Mouse (Mus musculus) spleen, adult 18-20 months (tissue): ENCODE data around the gene Myb.
"Not testable (repeated sequence)": the region's sequence is repeated elsewhere in the genome, so short reads cannot be mapped to it uniquely, and the experiment has no call there.

Experiments
- DNase-seq, 2 experiments: peaks; one replicate each; pipeline ENCODE4 v3.0.0; 2022; ENCODE audit warnings: mixed read lengths in 2 of 2

Gene Myb

DNA sequence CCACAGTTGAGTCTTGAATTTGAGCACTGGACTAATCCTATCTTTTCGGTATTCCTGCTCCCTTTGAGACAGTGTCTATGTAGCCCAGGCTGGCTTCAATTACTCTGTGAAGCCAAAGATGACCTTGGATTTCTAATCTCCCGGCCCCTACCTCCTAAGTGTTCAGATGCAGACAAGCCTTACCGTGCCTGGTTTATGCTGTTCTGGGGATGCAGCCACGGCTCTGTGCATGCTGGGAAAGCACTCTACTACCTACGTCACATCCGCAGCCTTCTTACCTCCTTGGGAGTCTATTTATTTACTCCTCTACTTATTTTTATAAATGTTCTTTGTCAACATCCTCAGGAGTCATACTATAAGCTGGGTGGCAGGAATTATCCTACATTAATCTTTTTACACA is 7.1 kb upstream of the Myb start:
- DNase-seq = no peak

DNA sequence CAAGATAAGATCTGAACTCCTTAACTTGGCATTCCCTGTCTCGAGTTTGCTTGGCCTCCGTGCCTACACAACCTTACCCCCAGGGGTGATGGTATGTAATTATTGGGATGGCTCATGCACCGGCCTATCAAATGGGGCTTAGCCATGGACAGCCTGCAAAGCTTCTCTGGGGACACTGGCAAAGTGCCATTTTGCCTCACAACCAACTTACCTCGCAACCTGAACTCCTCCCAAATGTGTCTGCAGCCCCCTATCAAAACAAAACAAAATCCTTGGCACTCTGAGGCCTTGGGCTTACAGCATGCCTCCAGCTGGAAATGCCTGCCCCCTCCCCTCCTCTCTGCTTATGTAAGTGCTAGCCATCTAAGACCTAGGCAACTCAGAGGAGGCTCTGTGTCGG is 6.4 kb upstream of the Myb start:
- no peak for DNase-seq

DNA sequence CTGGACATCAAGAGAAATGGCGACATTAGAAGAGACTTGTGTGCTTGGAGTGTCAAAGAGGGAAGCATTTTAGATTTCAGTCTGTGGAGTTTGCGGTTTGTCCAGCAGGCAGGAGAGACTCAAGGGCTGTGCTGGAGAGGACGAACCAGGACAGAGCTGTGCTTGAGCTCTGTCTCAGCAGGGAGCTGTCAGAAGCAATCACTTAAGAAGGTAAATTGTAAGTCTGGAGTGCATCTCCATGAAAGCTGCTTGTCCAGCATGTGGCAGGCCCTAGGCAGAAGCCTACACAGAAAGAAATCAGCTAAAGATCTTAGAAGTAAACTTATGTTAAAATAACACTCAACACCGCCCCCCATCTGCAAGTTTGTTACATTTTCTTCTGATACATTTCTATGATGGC is 4.6 kb upstream of the Myb start:
- no peak for DNase-seq

DNA sequence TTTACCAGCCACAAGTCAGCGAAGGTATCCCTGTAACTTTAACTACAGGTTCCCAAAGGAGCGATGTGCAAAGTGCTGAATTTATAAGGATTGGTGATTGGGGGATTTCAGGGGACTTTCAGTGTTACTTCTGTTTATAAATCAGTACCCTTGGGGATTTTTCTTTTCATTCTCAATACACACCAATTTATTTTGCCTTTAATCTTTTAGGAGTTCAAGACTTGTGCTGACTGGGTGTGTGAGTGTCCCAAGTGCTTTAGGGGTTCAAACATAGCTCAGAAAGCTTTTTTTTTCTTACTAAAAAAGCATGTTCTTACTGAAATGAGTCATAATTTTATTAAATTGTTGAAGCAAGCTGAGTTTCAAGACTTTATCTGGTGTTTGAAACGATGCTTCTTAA is 1.3 kb upstream of the Myb start:
- DNase-seq = no peak

DNA sequence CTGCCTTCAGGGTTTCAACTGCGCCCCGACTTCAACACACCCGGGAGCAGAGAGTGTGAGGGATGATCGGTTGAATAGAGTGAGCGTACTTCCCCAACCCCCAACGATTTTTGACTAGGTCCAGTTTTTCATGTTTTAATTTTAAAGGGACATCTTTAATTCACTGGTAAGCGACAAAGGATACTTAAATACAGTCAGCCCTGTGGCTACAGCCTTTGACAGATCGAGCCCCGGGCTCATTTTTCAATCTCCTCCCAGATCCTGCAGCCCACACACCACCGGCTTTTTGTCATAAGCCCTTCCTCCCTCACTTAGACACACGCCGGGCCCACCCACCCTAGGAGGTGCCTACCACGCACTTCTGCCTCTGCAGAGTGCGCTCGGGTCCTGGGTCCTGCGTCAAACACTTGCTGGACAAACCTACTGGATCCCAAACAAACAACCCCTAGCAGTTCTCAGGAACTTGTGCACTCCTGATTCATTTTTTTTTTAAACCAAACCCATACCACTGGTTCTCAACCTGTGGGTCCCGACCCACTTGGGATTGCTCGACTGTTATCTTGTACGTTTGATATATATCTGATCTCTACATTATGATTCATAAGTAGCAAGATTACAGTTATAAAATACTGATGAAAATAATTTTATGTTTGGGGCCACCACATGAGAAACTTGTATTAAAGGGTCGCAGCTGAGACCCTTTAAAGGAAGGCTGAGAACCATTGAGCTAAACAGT is 743 bp upstream of the Myb start:
- DNase-seq = peak in 1 of 2 experiments; percentile 11

DNA sequence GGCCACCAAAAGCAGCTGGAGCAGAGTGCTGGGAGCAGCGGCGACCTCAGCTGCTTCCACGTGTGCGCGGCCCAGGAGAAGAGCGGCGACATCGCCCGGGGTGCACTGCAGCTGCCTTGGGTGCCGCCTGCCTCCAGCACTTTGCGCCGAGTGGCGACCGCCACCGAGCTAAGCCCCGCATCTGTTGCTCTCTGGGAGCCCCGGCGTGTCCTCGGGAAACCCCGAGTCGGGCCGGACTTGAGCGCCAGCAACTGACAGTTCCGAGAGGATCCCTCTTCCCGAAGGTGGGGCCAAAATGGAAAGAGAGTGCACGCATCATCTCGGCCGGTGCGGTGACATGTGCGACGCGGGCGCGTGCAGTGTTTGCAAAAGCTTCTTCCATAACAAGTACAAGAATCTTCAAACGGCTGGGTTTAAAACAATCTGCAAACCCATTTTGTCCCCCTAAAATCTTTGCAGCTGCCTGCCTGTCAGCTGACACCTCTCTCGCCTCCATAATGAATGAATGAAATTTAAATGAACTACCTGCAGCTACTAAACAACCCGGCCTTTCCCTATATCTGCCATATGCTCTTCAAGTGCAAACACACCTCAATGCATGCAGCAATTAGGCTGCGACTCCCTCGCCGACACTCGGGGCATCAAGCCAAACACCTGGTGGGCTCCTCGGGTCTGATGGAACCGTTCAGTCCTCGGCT is 938 bp downstream of the Myb start:
- peak; percentile 19 to 48 for DNase-seq

DNA sequence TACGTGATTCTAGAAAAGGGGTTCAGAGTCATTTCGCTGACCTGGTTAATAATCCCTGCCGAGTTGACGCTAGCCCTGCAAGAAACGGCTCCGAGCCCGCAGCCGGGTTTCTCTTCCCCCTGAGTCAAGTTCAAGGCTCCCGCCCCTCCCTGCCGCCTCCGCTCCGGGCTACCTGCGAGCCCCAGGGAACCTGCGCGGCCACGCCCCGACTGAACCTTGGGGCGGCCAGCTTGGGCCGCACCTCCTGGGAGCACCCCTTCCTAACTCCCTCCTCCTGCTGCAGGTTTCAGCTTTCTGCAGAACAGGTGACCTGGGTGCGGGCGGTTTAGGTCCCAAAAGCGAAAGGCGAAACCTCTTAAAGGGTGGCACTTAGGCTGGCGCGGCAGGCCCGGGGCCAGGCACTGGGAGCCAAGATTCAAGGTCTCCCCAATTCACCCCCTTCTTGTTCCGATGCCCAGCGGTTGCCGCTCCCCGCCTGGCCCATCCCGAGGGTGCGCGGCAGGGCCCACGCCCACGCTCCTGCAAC is 1.8 kb downstream of the Myb start:
- peak; percentile 55 to 72 for DNase-seq

DNA sequence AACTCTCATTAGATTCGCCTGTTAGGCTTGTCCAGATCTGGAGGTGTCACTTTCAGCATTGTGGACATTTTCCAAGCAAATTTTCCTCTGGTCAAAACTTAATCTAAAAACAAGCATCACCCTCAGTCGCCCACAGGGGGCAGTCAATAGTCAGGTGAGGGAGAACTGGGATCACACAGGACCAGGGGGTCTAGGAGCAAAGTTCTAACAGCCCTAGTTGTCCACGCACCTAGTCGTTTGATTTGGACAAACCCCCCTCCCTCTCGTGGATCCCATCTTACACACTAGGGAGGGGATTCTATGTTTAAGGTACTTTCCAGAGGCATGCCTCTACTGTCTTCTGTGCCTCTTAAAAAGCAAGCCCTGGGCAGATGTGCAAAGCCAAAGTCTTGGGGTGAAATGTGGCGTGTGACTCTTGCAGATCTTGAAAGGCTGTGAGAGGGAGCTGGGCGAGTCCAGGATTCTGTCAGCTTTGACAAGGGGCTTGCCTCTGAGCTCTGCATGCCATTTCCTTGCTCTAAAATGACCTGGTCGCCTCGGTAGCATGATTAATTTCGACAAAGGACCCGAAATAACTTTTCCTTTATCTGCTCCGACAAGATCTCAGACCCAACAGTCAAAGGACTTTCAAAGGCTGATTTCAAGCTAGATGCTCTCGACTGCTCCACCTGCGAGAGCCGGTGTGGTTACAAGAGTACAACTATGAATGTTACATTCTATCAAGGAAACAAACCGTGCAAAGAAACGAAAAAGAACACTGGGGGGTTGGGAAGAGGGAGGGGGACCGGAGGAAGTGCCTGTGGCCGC is 2.5 kb downstream of the Myb start:
- peak; percentile 26 to 58 for DNase-seq

DNA sequence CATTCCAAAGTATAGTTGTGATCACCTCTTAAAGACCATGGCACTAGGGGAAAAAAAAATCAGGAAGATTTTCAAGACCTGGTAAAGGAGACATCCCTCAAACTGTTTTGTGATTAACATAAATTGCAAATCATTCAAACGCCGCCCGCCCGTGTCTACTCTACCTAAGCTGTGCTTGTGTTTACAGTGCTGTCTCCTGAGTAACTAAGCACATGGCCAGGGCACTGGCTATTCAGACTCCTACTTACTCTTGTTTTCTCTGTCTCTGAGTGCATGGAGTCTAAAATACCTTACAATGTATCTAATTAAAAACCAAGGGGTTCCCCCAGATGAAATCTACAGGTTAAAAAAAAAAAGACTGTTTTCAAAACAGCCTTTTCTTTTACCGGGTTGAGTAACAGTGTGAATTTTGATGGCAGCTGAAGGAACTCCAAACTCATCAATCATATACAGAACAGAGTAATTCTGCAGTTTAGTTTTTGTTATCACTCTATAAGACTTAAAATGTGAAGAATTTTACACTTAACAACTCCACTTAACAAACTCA is 3.8 kb downstream of the Myb start:
- DNase-seq = no peak

DNA sequence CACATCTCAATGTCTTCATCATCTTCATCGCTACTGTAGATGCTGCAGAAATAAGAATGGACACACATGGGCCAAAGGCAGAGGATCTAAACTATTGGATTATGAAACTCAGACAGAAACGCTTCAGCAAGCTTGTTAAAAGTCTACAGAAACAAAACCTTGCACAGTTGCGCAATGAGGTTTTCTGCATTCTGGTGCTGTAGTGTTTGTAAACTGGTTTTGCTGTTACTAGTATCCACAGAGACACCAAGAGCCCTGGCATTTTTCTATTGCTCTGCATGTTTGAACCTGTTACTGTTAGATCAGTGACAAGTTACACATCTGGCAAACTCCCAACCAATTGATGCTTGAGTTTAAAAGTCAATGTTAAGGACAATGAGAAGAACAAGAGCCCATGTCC is 4.4 kb downstream of the Myb start:
- no peak for DNase-seq

DNA sequence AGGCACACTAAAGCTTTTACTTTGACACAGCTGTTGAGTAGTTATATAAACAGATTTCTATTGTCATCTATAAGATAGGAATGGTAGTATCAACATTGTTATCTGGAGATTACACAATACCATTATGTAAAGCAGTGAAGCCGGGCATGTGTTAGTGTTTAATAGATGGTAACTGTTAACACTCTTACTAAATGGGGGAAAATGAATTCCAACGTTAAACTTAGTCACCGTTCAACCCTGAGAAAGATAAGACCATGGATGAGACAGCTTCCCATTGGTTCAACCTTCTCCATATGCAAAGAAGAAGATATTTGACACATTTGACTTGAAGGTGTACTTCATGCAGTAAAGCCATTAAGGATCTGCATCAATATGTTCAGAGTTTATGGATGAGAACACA is 5.9 kb downstream of the Myb start:
- no peak for DNase-seq

DNA sequence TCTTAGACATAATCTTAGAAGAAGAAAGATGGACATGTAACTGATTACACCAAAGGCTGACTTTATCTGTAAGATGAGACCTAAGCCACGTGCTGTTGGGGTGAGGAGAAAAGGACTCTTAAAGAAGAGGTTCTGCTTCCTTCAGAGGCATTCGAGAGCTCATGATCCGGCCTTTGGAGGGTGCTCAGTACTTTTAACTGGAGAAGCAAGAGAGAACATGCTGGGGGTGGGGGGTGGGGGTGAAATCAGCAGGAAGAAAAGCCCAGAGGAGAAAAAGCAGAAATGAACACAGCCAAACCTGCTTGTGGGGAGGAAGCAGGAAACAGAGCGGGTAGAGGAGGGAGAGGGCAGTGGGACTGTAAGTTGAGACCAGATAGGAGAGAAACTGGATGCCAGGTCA is 7.4 kb downstream of the Myb start:
- DNase-seq = no peak

DNA sequence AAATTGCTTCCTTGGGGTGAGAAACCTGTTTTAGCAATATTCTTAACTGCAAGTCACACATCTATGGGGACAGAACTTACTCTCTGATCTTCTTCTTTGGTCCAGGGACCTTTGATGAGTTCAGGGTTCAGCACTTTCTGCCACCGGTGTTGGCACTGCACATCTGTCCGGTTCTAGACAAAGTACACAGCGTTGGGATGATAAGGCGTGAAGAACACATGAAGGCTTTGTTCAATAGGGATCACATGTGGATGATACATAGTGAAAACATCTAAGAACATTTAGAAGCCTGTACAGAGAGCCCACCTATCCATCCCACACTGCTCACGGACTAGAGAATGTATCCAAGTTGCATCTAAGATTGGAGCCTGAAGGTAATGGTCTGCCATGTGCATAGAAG is 8.0 kb downstream of the Myb start:
- DNase-seq = no peak

DNA sequence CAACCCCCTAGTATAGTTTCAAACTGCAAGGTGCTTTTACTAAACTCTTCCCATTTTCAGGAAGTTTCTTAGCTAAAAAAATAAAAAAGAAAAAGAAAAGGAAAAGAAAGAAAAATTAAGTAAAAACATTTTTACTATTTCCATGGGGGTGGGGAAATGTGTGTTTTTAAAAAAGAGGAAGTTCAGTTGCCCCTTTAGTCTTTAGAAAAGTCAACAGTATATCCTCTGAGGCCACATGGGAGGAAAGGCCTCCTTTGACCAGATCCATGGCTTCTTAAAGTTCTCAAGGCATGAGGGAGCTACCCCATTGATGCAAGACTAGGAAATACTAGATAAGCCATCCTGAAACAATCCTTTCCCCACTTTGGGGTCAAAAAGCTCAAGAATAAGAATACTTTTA is 9.5 kb downstream of the Myb start:
- DNase-seq = no peak

DNA sequence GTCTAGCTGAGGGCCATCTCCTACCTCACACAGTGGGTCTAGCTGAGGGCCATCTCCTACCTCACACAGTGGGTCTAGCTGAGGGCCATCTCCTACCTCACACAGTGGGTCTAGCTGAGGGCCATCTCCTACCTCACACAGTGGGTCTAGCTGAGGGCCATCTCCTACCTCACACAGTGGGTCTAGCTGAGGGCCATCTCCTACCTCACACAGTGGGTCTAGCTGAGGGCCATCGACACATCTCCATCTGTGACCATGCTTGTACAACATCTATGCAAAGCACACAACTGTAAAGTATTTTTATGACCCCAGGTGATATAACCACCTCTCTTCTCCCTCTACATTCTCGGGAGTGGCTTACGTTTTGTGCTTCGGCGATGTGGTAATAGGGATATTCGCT is 10.8 kb downstream of the Myb start:
- not testable (repeated sequence) for DNase-seq

DNA sequence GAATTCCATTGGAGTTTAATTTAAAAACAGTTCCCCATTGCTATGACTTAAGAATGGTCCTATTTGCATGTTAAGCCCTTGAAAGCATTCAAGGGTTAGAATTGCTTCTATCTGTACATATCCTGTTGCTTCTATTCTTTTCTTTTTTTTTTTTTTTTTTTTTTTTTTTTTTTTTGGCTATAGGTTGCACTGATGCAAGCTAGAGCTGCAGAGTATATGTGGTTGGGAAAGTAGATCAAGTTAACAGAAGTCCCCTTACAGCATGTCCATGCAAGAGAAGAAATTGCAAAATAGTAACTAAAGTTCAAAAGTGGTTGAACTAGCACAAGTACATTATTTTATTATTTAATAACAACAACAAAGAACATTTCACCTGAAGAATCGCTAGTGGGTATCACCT is 14.1 kb downstream of the Myb start:
- DNase-seq = no peak

DNA sequence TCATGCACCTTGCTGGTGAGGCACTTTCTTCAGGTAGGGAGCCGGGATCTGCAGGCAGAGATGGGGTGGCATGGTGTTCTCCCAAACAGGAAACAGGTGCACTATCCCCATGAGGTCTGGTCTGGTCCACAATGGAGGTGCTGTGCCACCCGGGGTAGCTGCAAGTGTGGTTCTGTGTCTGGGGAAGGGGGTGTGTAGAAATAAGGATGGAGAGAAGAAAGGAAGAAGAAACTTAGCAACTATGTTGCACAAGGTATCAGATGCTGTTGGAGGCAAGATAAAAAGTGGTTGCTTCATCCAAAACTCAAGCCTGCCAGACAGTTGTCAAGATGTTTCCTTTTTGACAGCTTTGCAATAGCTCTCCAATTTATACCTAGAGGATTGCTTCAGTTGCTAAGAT is 14.5 kb downstream of the Myb start:
- no peak for DNase-seq

DNA sequence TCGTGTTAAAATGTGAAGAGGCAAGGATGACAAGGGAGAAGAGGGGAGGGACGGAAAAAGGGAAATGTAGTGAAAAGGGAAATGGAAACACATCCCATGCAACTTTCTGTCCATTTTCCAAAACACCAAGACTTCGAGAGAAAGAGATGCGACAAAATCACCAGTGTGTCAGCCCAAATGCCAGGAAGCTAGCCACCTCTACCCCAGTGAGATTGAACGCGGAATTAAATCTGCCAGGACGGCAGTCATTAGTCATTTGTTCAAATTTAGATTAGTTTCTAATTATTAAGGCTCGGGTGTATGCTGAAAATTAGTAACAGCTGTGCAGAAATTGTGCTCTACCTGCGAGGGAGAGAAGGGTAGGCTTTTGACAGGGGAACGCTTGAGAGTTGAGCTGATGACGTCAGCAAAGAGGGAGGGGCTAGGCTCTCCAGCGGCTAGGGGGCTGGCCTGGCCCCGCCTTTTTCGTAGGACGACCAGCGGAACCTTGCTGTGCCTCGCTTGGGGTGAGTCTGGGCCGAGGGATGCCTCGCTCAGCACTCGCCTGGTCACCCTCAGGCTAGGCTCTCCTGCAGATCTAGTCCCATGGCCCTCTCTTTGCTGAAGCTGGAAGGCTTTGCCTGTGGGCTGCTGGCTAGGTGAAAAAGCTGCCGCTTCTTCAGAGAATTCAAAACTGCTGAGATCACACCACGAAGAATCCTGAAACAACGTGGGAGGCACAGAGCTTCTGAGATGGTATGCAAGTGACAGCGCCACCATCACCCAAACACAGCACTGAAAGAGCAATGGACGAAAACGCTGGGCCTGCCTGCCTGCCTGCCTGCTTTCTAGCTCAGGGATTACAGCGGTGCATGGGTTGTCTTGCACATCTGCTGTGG is 15.9 kb downstream of the Myb start:
- DNase-seq = no peak

DNA sequence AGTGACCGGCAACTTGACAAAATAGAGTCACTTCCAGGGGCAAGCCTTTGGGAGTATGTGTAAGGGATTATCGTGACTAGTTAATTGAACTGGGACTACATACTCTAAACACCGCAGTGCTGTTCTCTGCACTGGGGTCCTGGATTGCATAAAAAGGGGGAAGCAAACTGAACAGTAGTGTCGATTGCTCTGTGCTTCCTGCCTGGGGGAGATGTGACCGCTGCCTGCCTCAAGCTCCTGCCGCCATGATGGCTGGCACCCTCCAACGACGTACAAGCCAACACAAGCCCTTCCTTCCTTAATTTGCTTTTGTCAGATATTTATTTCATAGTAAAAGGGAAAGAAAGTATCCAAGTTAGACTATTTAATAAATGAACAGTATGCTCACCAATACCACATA is 25.5 kb downstream of the Myb start:
- no peak for DNase-seq

DNA sequence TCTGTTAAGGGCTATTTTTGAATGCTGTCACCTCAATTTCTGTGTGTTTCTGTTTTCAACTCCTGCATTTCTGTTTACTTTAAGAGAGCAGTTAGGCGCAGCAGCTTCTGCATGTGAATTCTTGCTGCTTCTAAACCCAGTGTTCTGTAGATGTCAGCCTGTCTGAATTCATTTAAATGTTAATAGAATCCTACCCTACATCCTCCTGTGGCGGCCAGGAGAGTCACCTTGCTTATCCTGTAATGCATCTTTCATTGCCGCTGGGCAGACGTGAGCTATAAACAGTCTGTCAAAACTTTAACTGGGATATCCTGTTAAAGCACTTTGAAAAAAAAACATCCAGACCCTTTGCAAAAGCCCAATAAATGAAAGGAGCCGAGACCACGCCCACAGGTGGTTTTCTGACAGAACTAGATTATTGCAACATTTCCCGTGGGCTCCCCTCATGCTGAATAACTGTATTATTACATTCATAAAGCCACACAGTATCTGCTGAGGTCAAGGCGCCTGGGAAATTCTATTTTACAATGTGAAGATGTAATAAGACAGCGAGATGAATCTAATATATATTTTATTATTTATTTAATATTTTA is 29.8 kb downstream of the Myb start:
- DNase-seq = no peak

DNA sequence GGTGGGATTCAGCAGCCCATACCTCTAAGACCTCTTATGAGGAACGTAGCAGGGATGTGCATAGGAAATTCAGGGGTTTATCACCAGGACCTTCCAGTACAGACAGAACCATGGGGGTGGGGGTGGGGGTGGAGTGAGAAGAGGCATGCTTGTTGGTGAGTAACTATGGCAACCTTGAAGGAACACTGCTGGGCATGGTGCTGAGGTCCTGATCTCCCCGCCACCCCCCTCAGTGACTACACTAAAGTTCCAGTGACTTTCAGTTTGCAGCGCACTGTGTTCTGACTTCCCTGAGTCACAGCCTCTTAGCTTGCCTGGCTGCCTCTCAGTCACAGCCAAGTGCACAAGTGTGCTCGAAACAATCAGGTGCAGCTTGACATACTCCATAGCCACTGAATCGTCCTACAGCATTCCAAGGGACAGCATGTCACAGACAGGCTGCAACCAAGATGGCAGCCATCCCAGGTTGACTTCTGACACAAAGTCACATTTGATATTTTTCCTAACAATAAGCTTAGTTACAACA is 32.6 kb downstream of the Myb start:
- DNase-seq = no peak

DNA sequence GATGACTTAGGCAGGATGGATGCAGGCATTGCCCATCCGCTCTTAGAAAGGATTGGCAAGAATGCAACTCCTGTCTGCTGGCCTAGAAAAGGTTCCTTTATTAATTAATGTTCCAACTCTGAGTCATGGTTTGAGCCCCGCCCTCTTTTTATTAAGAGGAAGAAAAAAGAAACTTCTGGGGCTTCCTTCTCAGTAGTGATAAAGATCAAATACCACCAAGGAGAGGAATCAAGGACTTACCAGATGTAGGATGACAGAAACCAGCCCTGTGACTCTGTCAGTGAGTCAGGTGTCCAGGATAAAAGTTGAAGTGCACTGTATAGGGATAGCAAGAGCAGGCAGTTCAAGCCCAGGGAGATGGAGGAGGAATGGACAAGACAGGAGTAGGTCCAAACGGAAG is 42.4 kb downstream of the Myb start:
- DNase-seq = no peak
